Mouse (Mus musculus): Measurements from ENCODE around the gene Myom3. TPM values are rescaled to one million over a fixed set of nuclear protein-coding genes. Genes with fewer than 3 reads are reported as not detected.
A peak's percentile ranks its signal among the peaks of the same experiment; 100 is the strongest.

The Myom3 gene
- total and polyA plus RNA-seq, 2 experiments from 2014 or later, result 1.1 to 2.6 TPM

DNA sequence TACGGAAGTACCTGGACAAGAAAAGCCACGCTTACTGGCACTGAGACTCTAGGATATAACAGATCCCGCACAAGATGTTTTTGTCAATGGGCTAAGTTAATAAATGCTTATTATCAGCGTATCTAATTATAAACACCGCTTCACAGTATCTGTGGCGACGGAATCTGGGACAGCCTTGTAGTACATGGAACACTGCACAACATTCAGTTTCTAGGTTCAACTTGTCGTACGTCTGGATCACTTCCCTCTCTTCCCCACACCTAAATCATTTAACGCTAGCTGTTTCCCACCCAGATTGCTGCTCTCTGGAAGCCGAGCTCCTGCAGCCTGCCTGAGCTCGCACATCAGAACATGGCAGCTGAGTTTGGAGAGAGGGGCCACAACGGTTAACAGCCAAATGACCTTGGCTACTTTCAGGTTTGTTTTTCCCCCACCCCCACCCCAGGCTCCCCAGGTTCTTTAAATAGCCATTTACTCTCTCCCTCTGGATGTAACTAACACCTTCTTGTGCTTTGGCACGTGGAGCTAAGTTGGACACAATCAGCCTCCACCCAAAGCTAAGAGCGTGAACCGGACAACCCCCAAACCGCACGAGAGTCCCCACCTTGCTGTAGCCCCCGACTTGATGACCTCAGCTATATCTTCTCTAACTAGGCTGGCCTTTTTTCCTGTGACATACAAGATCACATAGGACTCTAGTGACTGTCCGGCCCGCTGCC lies 79.9 kb downstream of the Myom3 start:
- no peak for ATAC-seq
- Histone ChIP-seq H3K4me1 (ENCODE audit: insufficient read depth) (no peaks in the 10 kb centered on the region), H3K4me2 (ENCODE audit: low read depth) (no peak overlapping the region), H3K27me3 (ENCODE audit: insufficient read depth, low read length) (no peaks in the 10 kb centered on the region), H3K36me3 (ENCODE audit: insufficient read depth) (no peaks in the 10 kb centered on the region), H3K9ac (no peak overlapping the region), H3K4me3 (ENCODE audit: low read depth, low read length) (no peak overlapping the region), H3K27ac (ENCODE audit: low read depth, low read length) (no peak overlapping the region), H3K9me3 (ENCODE audit: low read length) (no peaks in the 10 kb centered on the region)
- no peak for DNase-seq
- TF ChIP-seq CTCF (IDR thresholded peaks at IDR 0.05; ENCODE audit: low read depth), result no peak
- 77% methylated on average over 21 of the region's 21 CpGs for WGBS

DNA sequence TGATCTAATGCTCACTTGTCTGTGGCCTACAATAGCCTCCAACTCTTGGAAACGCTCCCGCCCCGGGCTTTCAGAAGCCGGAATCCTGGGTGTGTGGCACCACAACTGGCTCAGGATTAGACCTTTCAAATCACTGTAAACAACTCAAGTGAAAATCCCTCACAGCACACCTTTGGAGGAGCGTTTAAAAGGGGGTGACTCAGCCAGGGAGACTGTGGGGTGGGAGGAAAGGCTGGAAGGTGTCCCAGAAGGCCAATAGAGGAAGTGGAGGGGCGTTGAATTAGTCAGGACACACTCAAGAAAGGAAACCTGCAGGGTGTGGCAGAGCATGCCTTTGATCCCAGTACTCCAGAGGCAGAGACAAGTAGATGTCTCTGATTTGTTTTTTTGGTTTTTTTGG lies 84.9 kb downstream of the Myom3 start:
- no peak overlapping the region for H3K9ac ChIP-seq
- ATAC-seq (no peak), DNase-seq (no peak)
- no peaks in the 10 kb centered on the region for H3K4me1 ChIP-seq (ENCODE audit: insufficient read depth)
- 88% methylated on average over 6 of the region's 6 CpGs for WGBS
- no peaks in the 10 kb centered on the region for H3K36me3 ChIP-seq (ENCODE audit: insufficient read depth)
- H3K4me2 ChIP-seq (ENCODE audit: low read depth), result no peak overlapping the region
- H3K27ac ChIP-seq (ENCODE audit: low read depth, low read length), result no peak overlapping the region
- no peak overlapping the region for H3K4me3 ChIP-seq (ENCODE audit: low read depth, low read length)
- no peaks in the 10 kb centered on the region for H3K9me3 ChIP-seq (ENCODE audit: low read length)
- TF ChIP-seq CTCF (IDR thresholded peaks at IDR 0.05; ENCODE audit: low read depth), result no peak
- H3K27me3 ChIP-seq (ENCODE audit: insufficient read depth, low read length), result no peaks in the 10 kb centered on the region

GRCm38 (mm10) chr4:135847581-135847980 lies 88.1 kb downstream of the Myom3 start:
- Histone ChIP-seq H3K4me2 (ENCODE audit: low read depth) (no peak overlapping the region), H3K9ac (no peak overlapping the region), H3K27ac (ENCODE audit: low read depth, low read length) (no peak overlapping the region), H3K4me3 (ENCODE audit: low read depth, low read length) (no peak overlapping the region), H3K9me3 (ENCODE audit: low read length) (no peaks in the 10 kb centered on the region), H3K27me3 (ENCODE audit: insufficient read depth, low read length) (no peaks in the 10 kb centered on the region), H3K4me1 (ENCODE audit: insufficient read depth) (peaks cover 8% of the 10 kb centered on the region; the same call in 1 of the 2 replicates), H3K36me3 (ENCODE audit: insufficient read depth) (no peaks in the 10 kb centered on the region)
- 61% methylated on average over 5 of the region's 5 CpGs for WGBS
- no peak for ATAC-seq
- DNase-seq, result no peak
- no peak for TF ChIP-seq CTCF (IDR thresholded peaks at IDR 0.05; ENCODE audit: low read depth)

DNA sequence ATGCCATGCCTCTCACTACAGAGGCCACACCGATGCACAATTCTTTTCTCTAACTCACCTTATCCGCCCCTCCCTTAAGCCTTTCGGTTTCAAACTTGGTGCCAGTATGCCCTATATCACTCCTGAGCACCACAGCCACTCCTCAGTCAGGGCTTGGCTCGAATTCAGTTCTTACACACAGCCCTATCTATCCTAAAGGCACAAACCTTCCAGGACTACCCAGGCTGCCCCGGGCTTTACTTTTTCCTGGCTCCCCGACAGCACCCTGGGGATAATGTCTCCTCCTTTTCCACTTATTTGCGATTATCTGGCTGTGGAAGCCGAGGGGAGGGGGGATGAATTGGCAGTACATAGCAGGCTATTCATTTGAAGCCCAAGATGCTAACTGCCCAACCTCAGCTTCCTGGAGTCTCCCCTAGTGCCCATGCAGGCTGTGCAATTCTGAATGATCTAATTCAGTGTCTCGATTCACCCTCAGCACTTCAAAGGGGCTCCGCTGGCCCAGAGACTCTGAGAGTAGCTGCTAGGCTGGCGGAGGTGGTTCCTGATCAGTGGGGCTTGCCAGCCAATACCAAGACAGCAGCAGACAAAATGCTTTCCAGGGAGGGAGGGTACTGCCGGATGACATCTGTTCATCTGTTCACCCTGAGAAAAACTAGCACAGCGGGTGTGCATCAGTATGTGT lies 91.0 kb downstream of the Myom3 start:
- TF ChIP-seq CTCF (IDR thresholded peaks at IDR 0.05; ENCODE audit: low read depth), result no peak
- Histone ChIP-seq H3K9me3 (ENCODE audit: low read length) (no peaks in the 10 kb centered on the region), H3K36me3 (ENCODE audit: insufficient read depth) (no peaks in the 10 kb centered on the region), H3K27me3 (ENCODE audit: insufficient read depth, low read length) (no peaks in the 10 kb centered on the region), H3K4me3 (ENCODE audit: low read depth, low read length) (no peak overlapping the region), H3K27ac (ENCODE audit: low read depth, low read length) (peak overlapping the region; percentile 64), H3K4me1 (ENCODE audit: insufficient read depth) (peaks cover 13% of the 10 kb centered on the region; the same call in 1 of the 2 replicates), H3K9ac (no peak overlapping the region; the same call in 1 of the 2 replicates), H3K4me2 (ENCODE audit: low read depth) (peak overlapping the region; percentile 4)
- peak; percentile 82 for ATAC-seq
- peak; percentile 86 for DNase-seq
- WGBS, result 18% methylated on average over 13 of the region's 13 CpGs

- no peak for ATAC-seq
- H3K27ac ChIP-seq (ENCODE audit: low read depth, low read length), result no peak overlapping the region
- H3K9me3 ChIP-seq (ENCODE audit: low read length), result no peaks in the 10 kb centered on the region
Observed at GRCm38 (mm10) chr4:135851942-135852341, 92.4 kb downstream of the Myom3 start.

DNA sequence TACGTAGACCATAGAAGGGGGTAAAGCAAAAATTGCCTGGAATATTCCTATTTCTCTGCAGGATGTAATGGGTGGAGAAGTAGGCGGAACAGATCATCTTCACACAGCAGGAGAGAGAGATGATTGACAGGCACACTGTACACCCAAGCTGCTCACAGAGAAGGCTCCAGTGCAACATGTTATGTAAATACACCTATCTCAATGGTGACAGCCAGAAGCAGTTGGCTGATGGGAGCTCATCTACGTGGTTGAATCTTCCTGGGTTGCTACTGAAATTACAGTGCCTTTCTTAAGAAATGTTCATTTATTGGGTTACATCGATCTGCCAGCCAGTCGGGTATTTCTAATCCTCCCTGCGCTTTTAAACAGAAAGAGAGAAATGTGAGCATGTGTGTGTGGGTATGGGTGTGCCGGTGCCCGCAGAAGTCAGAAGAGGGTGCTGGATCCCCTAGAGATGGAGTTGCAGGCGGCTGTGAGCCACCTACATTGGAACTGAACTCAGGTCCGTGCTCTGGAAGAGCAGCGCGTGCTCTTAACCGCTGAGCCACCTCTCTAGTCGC lies 94.6 kb downstream of the Myom3 start:
- Histone ChIP-seq H3K4me3 (ENCODE audit: low read depth, low read length) (no peak overlapping the region), H3K4me1 (ENCODE audit: insufficient read depth) (peaks cover 13% of the 10 kb centered on the region; the same call in 1 of the 2 replicates), H3K36me3 (ENCODE audit: insufficient read depth) (no peaks in the 10 kb centered on the region), H3K27me3 (ENCODE audit: insufficient read depth, low read length) (no peaks in the 10 kb centered on the region), H3K9ac (no peak overlapping the region), H3K4me2 (ENCODE audit: low read depth) (no peak overlapping the region), H3K9me3 (ENCODE audit: low read length) (no peaks in the 10 kb centered on the region), H3K27ac (ENCODE audit: low read depth, low read length) (peak overlapping the region; percentile 99)
- 74% methylated on average over 14 of the region's 14 CpGs for WGBS
- ATAC-seq (no peak), DNase-seq (peak; percentile 39)
- TF ChIP-seq CTCF (IDR thresholded peaks at IDR 0.05; ENCODE audit: low read depth), result no peak

More at GRCm38 (mm10) chr4:135851942-135852341, 92.4 kb downstream of the Myom3 start:
- Histone ChIP-seq H3K9ac (no peak overlapping the region), H3K4me1 (ENCODE audit: insufficient read depth) (peaks cover 13% of the 10 kb centered on the region; the same call in 1 of the 2 replicates), H3K27me3 (ENCODE audit: insufficient read depth, low read length) (no peaks in the 10 kb centered on the region), H3K4me2 (ENCODE audit: low read depth) (no peak overlapping the region), H3K36me3 (ENCODE audit: insufficient read depth) (no peaks in the 10 kb centered on the region), H3K4me3 (ENCODE audit: low read depth, low read length) (no peak overlapping the region)
- WGBS, result 84% methylated on average over 9 of the region's 9 CpGs
- no peak for TF ChIP-seq CTCF (IDR thresholded peaks at IDR 0.05; ENCODE audit: low read depth)
- no peak for DNase-seq

GRCm38 (mm10) chr4:135854630-135855029 lies 95.1 kb downstream of the Myom3 start:
- no peak for TF ChIP-seq CTCF (IDR thresholded peaks at IDR 0.05; ENCODE audit: low read depth)
- DNase-seq (no peak), ATAC-seq (no peak)
- Histone ChIP-seq H3K36me3 (ENCODE audit: insufficient read depth) (no peaks in the 10 kb centered on the region), H3K9ac (peak overlapping the region; percentile 91; the same call in 1 of the 2 replicates), H3K4me1 (ENCODE audit: insufficient read depth) (peaks cover 13% of the 10 kb centered on the region; the same call in 1 of the 2 replicates), H3K4me3 (ENCODE audit: low read depth, low read length) (peak overlapping the region; percentile 92; the same call in 1 of the 2 replicates), H3K9me3 (ENCODE audit: low read length) (no peaks in the 10 kb centered on the region), H3K27ac (ENCODE audit: low read depth, low read length) (peak overlapping the region; percentile 99), H3K27me3 (ENCODE audit: insufficient read depth, low read length) (no peaks in the 10 kb centered on the region), H3K4me2 (ENCODE audit: low read depth) (peak overlapping the region; percentile 80)
- 71% methylated on average over 11 of the region's 11 CpGs for WGBS

All from forebrain, postnatal 0 days (tissue).